Mouse (Mus musculus) layer of hippocampus, postnatal 14 days (tissue): Measurements from ENCODE around the gene Mrm3. TPM values are rescaled to one million over a fixed set of nuclear protein-coding genes. Genes with fewer than 3 reads are reported as not detected.
"Not testable (repeated sequence)": the region's sequence is repeated elsewhere in the genome, so short reads cannot be mapped to it uniquely, and the experiment has no call there.

Experiments
- DNase-seq, 2 experiments: peaks; one replicate each; pipeline ENCODE4 v3.0.0; 2021 to 2022; ENCODE audit warnings: low spot score in 2 of 2, mixed read lengths in 1 of 2
- long read RNA-seq, 2 experiments: library from polyadenylated mRNA; stranded (forward); transcript quantifications; one replicate each; pipeline ENCODE4 v2.0.0; 2021
- total RNA-seq, 2 experiments: library from RNA; stranded (reverse); gene quantifications; 2 replicates each; pipeline ENCODE4 v1.2.3; 2021

The Mrm3 gene
- total RNA-seq: 10 to 100 TPM; 15.7 to 15.8 TPM
- long read RNA-seq, experiment 1, transcript Mrm3-201 (4 exons, 1,510 nt): major isoform, 21 of 23 reads
- long read RNA-seq, experiment 1, partial matches to known transcripts: 0 of 23 reads
- long read RNA-seq, experiment 1, other reads (novel, unspliced or antisense): 2 of 23 reads
- long read RNA-seq, experiment 2, transcript Mrm3-201 (4 exons, 1,510 nt): major isoform, 21 of 33 reads
- long read RNA-seq, experiment 2, partial matches to known transcripts: 10 of 33 reads
- long read RNA-seq, experiment 2, other reads (novel, unspliced or antisense): 2 of 33 reads

DNA sequence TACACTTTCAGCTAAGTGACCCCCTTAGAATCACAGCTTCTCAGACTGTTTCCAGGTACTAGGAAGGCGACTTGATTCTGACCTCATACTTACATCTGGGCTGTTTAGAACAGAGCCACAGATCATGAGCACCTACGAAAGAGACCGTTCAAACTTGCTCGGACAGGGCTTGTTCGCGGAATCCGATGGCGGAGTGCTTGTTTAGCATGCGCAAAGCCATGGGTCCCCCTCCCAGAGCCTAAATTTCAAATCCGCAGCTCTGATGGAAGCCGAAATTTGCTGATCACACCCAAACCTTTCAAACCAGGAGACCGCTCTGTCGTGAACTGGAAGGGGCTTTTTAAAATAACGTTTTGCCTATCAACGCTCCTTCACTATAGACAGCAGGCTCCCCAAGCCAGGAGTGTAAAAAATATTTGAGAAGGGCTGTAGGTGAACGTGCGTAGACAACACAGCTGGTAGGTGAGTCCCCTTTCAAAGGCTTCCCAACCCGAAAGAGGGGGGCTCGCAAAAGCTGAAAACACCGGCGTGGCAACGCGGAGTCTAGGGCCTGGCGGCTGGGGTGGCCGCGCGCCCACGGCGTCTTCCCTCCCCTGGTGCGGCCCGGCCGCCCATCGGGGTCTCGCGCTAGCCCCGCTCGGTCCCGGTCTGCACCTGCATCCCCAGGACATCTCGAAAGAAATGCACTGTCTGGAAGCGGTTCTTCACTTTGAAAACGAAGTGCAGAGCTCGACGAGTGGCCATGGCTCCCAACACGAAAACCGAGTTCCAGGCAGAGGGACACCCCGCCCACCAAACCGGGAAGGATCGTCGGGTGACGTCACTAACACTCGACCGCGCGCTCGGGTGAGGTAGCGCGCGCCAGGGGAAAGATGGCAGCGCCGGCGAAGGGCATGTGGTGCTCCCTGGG is at the start of gene Mrm3, which contains the start of gene Glod4:
TSS of gene Mrm3 (plus strand) at position 815 of the 910 bp plus-strand sequence.
TSS of gene Glod4 (minus strand) at position 825 of the 910 bp plus-strand sequence.
- peak; percentile 91 to 93 for DNase-seq

DNA sequence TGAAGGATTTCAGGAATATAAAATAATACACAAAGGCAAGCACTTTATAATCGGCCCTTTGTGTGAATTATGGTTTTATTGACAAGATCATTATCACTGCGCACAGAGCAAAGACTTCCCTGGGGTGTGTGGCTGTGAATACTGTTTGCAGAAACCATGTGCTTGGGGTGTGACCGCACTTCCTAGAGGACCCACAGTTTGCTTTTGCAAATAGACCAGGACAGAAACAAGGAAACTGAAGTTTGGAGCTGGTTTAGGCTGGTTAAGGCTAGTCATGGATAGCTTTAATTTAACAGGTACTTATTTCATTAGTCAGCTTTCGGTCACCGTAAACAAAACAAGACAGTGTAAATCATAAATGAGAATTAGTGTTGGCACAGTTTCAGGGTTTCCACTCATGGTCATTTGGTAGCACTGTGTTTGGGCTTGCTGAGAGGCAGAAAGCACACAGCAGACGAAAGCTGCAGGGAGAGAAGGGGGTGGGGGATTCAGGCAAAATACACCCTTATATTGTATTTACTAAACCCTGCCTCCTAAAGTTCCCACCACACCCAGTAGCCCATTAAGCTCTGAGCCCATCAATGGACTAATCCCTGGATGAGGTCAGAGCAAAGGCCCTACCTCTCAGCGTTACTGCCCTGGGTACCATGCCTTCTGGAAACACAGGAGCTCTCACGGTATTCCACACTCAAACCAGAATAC is 47.1 kb upstream of the Mrm3 start:
- DNase-seq: no peak

DNA sequence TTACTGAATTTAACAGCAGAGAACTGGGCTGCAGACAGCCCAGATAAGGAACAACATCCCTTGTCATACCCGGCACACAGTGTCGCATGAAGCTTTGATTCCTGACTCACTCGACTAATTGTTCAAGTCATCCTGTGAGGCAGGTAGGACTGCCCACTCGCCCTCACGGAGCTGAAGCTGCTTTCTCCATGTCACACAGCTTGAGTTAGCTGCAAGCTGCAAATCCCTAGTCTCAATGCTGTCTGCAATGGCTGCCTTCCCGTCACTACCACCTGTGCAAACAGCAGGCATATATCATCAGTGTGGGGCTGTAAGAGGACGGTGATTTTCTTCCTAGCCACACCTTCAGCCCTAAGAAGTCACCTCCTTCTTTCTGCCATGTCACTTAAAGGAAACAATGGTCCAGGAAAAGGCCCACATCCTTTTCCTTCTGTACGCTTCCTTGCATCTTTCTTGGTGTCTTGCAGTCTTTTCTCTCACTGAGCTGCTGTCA is 46.5 kb upstream of the Mrm3 start:
- no peak for DNase-seq

DNA sequence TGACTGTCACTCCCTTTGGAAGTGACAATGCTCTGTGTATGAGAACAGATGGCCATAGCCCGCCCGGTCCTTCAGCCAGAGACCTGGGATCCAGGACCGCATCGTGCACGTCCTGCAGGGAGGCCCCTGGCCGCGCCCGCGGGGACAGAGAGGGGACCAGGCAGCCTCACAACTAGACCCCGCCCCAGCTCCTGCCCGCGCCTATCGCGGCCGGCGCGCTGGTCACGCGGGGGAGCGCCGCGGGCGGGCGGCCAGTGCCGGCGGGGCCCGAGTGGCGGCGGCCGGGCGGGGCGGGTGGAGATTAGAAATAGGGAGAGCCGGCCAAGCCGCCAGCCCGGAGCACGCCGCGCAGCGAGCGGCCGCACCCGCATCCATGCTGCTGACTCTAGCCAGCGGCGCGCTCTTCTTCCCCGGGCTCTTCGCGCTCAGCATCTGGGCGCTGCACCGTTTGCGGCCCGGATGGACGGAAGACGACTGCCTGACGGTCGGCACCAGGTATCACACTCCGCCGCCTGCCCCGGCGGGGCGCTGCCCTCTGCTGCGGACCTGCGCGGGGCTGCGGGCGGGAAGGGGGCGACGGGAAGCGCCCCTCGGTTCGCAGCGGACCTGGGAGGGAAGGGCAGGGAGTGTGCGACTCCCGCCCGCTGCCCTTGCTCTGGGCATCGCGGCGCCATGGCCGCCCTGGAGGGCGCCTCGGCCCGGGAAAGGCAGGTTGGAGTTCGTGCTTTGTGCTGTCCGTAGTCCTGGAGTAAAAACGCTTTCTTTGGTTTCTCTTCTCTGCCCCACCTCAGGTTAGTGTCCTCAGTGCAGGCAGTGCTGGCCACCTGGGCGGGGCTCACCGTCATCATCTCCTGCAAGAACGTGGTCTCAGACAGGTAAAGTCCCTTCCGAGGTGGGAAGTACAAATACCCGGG is 41.5 kb upstream of the Mrm3 start:
- DNase-seq: peak; percentile 79 to 85

DNA sequence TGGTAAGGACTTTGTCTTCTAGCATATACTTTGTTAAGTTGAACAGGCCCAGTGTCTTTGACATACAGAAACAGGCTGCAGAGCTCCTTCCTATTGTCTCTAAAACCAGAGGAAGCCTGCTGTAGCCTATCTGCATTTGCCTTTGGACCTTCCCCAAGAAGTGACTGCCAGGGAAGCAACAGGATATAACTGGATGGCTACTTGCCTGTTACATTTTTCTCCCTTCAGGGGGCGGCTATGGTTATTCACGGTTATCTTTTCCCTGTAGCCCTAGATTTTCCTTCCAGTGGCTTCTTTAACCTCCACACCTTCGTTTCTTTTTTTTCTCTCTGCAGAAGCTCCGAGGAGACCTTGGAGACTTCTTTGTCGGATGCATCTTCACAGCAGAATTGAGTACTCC is 36.7 kb upstream of the Mrm3 start:
- no peak for DNase-seq

DNA sequence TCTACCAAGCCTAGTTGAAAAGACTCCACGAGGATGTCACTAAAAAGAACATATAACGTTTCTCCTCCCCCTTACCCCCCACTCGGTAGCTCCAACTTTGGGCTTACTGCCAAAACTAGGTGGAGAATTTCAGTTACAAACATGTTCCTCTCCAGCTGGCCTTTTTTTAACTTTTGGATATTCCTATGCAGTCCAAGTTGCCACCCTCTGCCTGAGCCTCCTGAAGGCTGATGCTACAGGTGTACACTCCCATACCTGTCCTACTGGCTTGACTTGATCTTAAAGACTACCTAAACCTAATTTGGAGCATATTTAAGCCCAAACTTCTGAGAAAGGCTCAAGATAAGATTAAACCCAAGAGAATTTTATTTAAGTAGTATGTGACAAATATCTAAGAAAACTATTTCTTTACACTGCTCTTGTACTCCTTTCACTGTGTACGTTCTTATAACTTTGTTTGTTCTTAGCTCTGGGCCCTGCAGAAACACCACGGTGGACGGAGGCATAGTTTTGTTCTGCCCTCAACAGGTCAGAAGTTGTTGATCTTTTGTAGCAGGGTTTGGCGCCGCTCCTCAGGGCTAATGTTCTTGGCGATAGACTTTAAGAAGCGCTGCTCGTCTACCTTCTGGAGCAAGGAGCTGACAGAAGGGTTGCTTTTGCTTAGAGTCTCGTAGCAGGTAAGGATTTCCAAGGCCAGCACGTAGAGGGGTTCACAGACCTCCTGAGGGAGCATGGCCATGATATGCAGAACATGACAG is 33.1 kb upstream of the Mrm3 start:
- DNase-seq: no peak

DNA sequence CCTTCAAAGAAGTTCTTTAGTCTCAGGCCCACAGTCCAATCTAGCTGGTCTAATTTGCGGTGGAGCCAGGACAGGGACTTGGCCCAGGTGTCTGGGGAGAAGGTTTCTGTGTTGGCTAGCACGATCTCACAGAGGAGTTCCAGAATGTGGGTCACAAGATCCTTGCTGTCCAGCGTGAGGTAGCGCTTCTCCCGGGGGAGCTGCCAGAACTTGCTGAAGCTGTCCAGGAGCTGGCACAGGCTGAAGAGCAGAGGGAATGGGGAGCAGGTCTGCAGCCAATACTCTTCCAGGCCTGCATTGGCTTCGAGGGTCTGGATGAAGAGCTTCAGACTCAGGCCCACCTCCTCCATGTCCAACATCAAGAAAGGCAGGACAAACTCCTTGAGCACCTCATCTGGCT is 31.9 kb upstream of the Mrm3 start:
- not testable (repeated sequence) for DNase-seq

DNA sequence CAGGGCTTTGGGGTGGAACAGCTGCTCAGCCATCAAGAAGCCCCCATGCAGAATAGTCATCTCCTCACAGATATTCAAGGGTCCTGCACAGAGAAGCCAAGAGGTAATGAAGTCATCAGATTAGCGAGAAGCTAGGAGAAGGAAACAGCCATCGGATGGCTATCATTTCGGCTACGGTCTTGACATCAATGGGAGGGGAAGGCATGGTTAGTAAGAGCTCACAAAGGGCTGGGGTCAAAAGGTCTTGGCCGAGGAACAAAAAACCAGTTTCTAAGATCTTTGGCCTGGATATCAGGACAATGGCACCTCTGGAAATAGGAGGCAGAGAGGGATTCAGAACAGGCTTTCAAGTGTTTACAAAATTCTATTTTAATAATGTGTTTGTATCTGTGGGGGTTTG is 29.7 kb upstream of the Mrm3 start:
- DNase-seq: no peak

DNA sequence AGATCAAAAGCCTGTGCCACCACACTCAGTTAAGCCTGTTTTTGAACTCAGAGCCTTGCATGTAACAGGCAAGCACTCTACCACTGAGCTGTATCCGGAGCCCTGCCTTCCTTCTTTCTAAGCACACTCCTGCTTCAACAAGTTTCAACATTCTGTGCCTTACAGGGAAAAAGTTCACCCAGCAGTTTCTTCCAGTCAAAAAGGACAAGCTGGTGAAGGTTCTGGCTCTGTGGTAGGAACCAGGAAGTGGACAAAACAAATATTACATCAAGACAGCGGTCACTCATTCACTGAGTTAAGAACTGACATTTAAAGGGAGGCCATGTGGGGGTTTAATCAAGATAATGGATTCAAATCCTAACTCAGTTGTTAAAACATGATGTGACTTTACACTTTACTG is 28.5 kb upstream of the Mrm3 start:
- no peak for DNase-seq

DNA sequence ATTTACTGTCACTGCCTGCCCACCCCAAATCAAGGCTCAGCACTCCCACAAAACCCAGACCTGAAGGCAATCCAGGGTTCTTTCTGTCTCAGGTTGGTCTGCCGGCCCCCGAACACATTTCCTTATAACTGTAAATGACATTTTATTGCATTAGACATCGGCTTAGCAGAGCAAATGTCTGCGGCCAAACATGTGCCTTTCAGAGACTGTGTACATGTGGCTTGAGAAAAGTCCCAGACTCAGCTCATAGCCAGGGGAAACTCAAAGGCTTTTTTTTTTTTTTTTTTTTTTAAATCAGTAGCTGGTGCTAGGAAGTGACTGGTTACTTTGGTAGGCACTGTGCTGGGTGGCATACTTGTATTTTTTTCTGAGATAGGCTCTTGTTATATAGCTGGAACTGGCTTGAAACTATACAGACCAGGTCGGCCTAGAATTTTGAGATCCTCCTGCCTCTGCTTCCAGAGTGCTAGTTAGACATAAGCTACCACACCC is 27.4 kb upstream of the Mrm3 start:
- no peak for DNase-seq

DNA sequence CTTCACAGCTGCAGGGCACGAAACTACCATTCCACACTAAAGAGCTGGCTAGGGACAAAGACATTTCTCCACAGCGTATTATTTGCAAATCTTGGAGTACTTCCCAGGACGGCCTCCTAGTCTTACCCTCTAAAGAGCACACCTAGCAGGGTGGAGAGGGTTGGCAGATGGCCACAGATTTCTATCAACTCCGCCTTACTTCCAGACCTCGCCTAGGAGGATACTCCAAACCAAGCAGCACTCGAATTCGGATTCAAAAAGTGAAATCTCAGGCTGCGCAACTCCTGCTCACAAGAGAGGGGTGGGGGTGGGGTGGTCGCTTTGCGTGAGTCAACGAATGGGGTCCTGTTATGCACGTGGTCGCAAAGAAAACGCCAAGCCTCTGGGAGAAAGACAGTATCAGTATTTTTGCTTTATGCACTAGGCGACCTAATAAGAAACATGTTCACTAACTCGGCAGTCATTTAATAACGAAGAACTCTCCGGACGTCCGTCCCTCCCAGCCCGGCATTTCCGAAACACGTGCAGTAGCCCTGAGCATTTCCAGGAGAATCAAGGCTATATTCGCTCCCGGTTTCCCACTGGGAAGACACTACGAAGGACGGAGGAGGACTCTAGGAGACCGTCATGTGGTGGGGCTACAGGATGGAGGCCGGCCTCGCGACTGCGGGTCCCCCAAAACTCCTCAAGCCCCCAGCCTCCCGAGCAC is 26.7 kb upstream of the Mrm3 start:
- peak in 1 of 2 experiments; percentile 37 for DNase-seq

DNA sequence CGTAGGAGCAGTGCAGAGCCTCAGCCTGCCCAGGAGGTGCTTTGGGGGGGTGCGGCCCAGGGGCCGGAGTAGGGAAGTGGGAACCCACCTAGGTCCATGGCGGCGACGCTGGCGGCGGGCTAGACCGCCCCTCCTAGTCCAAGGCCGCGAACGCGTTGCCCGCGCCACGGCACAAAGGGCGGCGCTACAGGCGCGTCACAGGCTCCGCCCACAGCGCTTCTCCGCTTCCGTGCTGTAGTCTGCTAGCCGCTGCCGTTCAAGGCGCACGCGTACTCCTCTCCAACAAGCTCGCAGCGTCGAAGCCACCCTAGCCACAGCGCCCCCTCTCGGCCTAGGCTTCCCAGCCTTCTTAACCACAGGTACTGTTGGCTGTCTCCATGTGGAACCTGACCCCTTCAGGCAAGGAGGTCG is 26.1 kb upstream of the Mrm3 start, which contains the start of the genes Dbil5 and Gemin4:
TSS of gene Dbil5 (plus strand) at position 219 of the 411 bp plus-strand sequence.
TSS of gene Gemin4 (minus strand) at position 275 of the 411 bp plus-strand sequence.
- DNase-seq: peak; percentile 94 to 97

DNA sequence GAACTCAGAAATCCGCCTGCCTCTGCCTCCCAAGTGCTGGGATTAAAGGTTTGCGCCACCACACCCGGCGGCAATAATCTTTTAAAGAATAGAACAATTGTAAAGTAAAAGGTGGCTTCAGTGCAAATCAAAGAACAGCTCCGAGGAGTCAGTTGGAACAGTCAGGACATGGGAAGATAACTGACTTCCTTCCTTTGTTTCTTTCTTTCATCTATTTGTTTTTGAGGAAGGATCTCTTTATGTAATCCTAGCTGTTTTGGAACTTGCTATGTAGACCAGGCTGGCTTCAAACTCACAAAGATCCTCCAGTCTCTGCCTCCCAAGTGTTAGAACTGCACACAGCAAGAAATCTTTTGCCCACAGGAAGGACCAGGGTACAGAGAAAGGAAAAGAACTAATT is 18.9 kb upstream of the Mrm3 start:
- no peak for DNase-seq

DNA sequence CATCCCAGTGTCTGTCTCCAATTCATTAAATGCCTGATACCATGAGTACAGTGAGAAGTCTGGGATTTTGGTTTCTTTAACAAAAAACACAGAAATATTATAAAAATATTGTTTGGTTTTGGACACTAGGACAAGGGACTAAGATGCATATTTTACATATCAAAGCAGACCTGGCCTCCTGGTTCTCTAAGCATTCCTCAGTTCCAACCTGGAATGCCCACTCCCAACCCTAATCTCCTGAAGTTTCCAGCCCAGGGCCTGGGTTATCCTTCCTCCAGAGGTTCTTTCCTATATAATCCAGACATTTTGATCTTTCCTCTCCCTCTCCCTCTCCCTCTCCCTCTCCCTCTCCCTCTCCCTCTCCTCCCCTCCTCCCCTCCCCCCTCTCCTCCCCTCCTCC is 18.5 kb upstream of the Mrm3 start:
- no peak for DNase-seq

DNA sequence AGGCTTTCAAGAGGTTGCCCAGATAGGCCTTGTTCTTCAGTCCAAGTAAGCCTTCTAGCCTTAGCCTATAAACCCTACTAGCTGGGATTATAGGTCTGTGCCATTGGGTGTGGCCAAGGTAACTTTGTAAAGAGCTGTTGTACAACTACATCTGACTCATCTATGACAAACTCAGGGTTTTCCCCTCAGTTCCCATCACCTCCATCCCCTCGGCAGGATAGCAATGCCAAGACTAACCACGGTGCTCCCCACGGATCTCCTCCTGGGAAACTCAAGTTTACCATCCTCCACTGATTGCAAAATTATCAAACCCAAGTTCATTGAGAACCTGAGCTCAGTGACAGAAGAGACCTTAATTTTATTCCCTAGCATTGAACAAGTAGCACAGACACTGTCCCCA is 7.4 kb upstream of the Mrm3 start:
- DNase-seq: no peak

DNA sequence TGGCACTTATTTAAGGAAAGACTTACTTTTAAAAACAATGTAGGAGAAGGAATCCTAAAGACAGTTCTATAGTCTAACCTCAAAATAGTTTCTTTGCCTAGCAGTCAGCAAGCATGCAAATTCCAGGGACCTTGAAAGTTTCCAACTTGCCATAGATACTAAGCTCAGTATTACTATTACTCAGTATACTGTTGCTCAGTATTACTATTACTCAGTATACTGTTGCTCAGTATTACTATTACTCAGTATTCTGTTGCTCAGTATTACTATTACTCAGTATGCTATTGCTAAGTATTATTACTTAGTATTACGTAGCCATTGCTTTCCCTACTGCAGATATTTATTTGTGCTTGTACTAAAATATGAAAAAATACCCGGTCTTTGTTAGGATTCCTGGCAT is 3.8 kb upstream of the Mrm3 start:
- no peak for DNase-seq

DNA sequence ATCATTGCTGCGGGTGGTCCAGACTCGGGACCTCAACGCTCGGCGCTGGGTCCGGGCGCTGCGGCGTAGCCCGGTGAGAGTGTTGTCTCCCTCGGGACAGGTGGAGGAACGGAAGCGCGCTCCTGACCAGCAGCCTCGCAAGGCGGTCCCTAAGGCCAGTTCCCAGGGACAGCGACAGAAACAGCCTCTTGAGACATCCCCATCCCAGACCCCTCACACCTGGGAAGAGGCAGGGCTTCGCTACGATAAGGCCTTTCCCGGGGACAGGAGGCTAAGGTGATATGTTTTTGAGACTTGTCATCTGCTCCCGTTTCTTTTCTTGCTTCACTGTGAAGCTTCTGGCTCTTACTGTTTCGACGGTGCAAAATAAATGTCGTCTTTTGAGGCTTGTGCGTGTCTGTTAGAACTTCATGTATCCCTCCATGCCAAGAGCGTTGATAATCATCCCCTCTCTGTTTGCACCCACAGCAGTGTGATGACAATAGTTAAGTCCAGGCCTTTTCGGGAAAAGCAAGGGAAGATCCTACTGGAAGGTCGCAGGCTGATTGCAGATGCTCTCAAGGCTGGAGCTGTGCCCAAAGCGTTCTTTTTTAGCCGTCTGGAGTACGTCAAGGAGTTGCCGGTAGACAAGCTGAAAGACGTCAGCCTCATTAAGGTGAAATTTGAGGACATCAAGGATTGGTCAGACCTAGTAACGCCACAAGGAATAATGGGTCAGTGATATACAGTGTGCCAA is 464 bp downstream of the Mrm3 start:
- DNase-seq: no peak

DNA sequence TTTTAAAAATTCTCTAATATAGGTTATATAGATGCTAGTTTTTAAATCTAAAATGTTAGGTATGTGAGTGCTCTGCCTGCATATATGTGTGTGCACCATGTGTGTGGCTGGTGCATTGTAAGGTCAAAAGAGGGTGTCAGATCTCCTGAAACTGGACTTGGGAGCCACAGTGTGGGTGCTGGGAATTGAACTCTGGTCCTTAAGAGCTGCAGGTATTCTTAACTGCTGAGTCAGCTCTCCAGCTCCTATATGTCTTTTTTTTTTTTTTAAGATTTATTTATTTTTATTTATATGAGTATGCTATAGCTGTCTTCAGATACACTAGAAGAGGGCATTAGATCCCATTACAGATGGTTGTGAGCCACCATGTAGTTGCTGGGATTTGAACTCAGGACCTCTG is 2.9 kb downstream of the Mrm3 start:
- no peak for DNase-seq
